Mouse (Mus musculus): ENCODE results near the gene Fkbp5.
"Not testable (repeated sequence)": the region's sequence is repeated elsewhere in the genome, so short reads cannot be mapped to it uniquely, and the experiment has no call there.

GRCm38 (mm10) chr17:28404745-28405144 lies 112.6 kb downstream of the Fkbp5 start:
- TF ChIP-seq CTCF, EP300 (IDR thresholded peaks at IDR 0.05; ENCODE audit: low read depth): not testable (repeated sequence)
